Mouse (Mus musculus) lung, adult 18-20 months (tissue): ENCODE results near the gene 1700014D04Rik.
"Not testable (repeated sequence)": the region's sequence is repeated elsewhere in the genome, so short reads cannot be mapped to it uniquely, and the experiment has no call there.

ENCODE experiments used
- DNase-seq, 2 experiments: peaks; one replicate each; pipeline ENCODE4 v3.0.0; 2022; ENCODE audit warnings: mixed read lengths in 2 of 2

Gene 1700014D04Rik

DNA sequence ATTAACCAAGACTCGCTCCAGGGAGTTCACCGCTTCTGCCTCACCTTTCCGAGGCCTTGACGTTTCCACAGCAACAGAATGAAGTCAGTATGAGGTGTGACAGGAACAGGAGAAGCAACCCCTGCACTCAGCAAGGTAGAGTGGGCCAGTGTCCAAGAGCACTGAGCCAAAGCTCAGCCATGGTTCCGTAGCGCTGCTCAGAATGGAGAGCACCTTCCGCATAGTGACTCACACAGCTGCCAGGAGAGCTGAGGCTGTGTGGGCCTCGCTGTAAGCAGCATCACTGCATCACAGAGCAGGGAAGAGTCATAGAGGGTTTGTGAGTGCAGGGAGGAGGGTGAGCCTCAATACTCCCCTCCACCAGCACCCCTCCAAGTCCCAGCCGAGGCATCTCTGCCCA lies at the start of gene 1700014D04Rik:
Gene 1700014D04Rik, minus strand, starts transcription at position 42 of the 400 bp plus-strand sequence.
- DNase-seq: no peak

DNA sequence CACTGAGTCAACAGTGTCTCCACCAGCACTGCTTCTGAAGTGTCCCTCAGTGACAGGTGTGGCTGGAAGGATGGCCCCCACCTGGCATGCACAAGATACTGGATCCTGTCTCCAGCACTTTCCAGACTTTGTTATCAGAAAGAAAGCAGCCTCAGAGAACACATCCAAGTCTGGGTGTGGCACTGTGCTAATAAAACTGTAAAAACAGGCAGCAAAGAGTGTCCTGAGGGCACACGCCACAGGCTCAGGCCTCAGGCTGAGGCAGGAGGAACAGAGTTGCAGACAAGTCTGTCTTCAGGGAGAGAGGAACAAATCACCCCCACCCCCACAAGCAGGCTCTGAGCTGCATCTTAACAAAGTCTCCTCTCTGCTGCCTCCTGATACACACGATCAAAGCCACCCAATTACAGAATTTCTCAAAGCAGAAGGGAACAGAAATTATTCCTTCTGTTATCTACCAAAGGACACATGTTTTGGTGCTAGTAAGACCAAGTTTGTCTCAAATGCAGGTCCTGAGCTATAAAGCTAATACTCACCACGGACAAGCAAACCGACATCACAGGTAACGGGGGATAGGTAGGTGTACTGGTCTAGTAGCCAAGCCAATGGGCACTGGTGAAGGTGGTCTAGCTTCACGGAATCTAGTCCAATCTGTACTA lies 49.4 kb upstream of the 1700014D04Rik start:
- no peak for DNase-seq

DNA sequence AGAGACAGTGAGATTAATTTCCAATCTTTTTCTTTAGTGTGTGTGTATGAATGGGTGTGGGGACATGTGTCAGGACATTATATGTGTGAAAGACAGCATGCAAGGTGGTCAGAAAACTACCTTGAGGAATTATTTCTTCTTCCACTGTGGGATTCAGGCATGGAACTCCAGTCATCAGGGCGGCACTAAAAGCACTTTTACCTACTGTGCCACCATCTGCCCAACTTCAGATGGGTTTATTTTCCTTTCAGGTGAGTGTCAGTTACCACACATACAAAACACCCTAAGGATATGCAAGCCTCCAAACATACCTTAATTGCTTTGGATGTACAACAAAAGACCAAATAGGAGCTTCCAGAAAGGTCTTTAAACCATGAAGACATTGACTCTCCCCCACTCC lies 48.2 kb upstream of the 1700014D04Rik start:
- no peak for DNase-seq

DNA sequence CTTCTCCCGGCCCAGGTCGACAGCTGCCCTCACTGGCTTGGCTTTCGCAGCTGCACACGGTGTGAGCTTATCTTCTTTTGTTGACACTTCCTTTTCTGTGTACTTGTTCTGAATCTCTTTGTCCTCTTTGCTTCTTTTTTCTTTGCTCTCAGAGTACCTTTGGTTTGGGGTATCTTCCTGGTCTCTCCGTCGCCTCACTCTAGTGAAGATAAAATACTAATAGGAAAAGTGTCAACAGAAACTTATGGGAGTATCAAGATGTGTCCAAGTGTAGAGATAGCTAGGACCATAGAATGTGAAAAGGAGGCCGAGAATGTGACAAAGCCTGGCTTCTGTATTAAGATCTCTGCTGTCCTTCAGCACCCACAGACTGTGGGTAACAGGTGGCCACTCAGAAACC lies 35.6 kb upstream of the 1700014D04Rik start, which contains the start of gene Gm49354:
Gene Gm49354, minus strand, starts transcription at position 101 of the 400 bp plus-strand sequence.
- DNase-seq: no peak

DNA sequence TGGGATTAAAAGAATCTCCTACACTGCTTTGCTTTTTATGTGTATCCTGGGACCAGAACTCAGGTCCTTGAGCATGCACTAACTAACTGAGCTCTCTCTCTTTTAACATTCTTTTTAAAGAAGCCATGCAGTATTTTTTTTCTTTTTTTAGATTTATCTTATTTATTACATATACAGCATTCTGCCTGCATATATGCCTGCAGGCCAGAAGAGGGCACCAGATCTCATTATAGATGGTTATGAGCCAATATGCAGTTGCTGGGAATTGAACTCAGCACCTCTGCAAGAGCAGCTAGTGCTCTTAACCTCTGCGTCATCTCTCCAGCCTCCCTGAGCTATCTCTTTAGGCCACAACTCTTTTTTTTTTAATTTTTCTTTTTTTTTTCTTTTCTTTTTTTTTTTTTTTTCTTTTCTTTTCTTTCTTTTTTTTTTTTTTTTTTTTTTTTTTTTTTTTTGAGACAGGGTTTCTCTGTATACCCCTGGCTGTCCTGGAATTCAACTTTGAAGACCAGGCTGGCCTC lies 33.3 kb upstream of the 1700014D04Rik start:
- not testable (repeated sequence) for DNase-seq

DNA sequence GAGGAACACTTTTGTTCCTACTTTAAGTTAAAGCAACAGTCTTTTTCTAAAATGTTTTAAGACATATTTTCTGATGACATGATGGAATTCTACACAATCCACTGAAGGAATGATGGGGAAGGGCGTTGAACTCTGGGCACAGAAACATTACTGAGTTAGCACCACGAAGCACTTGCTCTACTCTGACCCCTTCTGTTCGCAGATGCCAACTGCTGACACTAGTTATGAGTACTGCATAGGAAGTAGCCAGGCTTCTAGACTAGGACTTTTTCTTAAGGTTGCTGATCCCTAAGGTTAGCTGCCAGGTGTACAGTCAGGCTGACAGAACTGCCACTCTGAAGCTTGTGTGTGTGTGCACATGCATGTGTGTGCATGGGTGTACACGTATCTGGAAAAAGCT lies 32.7 kb upstream of the 1700014D04Rik start:
- no peak for DNase-seq

DNA sequence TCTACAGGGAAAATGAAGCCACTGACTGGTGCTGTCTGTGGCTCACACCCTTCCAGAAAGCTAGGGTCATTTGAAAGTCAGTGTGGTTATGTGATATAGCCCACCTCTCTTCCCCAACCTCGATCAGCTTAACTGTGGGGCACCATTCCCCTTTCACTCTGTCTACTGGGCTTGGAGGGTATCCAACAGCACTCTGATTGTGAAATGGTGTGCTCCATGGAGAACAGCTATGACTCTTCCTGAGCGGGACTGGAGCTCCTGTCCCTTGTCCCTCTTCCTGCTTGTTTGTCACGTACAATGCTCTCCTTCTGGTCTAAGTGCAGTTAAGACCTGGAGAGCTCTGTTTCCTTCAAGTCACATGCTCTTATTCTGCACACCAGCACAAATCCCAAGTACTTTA lies 28.6 kb upstream of the 1700014D04Rik start:
- DNase-seq: peak; percentile 19 to 52

DNA sequence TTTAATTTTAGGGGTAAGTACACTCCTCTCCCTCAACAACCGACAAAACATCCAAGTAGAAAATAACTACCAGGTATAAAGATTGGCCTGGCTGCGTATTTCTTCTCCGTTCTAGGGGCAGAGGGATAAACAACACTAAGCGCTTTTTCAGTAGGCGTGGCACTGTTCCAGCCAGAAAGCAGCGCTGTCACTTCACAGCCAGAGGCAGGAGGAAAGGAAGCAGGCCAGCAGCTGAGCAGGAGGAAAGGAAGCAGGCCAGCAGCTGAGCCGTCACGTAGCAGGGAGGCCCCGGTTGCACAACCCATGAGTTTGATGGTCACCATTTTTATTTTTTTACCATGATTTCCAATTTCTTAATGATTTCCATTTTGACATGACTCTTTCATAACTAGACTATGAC lies 24.7 kb upstream of the 1700014D04Rik start:
- DNase-seq: peak; percentile 77 to 82

DNA sequence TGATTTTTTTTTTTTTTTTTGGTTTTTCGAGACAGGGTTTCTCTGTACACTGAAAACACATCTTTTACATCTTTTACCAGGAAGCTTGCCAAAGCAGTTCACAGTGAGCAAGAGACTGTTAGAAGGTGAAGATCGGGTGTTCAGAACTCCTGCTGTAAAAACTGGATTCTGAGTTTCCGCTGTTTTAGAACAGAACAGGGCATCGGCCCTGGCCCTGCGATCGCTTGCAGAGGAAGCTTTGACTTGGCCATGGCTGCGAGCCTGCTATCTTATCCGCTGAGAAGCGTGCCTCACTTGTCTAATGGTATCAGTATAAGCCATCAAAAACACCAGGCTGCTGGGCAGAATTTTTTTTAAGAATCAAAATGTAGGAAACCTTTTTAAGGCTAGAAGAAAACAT lies 24.3 kb upstream of the 1700014D04Rik start:
- DNase-seq: peak in 1 of 2 experiments; percentile 10

DNA sequence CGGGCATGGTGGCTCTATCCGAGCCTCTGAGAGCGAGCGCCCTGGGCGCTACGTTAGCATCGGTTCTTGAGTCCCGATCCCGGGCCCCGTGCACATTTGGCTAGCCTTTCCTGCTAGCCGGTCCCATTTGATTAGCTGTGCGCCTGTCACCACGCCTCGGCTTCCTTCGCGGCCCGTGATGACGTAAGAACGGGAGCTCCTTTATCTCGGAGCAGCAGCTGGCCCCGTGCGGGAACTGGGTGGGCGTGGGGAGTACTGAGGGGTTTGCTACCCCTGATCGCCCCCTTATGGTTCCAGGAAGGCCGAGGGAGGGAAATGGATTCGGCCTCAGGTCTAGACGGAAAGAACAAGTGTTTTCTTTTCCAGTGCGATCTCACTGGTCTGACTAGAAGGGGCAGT lies 23.6 kb upstream of the 1700014D04Rik start:
- DNase-seq: peak; percentile 85 to 89

DNA sequence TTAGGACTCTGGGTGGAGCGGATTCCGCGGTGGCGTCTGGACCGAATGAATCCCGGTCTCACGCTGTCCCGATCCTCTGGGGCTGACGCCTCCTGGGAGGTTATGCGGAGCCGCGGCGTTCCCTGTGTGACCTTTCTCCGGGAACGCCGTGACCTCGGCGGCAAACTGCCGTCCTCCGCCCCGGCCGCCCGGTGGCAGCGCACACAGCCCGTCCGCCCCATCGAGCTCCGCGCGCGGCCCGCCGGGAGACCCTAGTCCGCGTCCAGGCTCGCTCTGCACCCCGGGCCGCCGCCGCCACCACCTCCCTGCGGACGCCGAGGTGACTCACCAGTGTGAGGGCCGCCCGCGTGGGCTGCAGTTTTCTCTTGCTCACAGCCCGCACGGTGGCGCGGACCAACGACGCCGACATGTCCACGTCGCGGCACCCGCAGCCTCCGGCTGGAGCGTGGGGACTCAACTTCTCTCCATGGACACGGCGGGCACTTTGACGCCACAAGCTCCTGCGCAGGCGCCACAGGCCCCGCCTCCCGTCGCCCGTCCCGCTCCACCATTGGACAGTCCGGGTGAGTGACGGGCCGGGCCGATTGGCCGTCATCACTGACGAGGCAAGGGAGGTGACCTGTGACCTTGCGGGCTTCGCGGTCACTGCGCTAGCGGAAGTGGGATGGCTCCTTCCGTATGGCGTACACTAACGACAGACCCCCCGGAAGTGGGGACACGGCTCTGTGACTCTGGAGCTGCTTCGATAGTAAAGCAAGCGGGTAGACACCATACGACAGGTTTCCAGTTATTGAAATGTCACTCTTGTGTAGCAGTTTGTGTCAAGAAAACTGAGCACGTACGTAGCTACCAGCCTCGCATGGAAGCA lies 23.0 kb upstream of the 1700014D04Rik start, which contains the start of gene Isca1:
Gene Isca1, minus strand, starts transcription at position 515 of the 868 bp plus-strand sequence.
- peak; percentile 99 for DNase-seq

DNA sequence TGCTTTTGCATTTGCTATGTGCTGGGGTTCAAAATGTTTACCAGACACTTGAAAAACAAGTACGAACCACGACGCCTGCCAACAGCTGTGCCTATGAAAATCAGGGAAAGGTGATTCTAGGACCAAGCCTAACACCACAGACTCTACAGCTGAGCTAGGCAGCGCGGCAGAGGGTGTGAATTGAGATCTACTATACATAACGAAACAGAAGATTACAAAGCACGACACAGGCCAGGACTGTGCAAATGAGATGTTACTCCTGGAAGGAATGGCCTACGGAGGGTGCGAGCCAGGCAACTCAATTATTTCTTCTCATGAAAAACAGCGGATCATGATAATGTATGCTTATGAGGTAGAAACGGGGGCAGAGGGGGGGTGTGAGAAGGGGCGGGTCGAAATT lies 22.0 kb upstream of the 1700014D04Rik start:
- DNase-seq: peak; percentile 29 to 32

DNA sequence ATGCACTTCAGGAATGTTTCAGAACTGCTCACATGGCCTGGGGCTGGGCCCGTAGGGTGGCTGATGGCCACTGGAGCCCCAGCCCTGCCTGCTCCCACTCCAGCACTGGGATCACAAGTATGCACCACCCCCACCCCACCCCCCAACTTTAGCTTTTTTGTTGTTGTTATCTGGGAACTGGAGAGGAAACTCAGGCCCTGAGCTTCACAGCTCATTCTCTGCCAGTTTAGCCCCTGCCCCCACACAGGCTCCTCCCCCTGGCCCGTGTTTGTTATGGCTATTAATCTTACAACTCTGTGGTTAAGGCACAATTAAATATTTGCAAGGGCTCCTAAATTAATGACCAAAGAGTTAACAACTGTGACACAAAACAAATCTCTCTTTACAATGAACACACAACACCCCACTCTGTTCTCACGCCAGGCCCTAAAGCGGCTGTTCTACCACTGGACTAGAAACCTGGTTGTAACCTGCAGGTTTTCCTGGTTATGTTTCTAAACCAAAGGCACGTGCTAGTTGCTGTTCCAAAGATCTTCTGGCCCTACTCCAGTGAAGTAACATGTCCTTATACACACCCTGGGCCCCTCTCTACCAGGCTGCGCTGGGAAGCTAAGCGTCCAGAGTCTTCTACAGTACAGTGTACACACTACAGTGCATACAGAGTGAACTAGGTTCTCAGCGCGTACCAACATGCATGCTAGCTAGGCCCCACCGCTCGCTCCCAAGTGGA lies 20.4 kb upstream of the 1700014D04Rik start:
- DNase-seq: peak; percentile 14 to 27

DNA sequence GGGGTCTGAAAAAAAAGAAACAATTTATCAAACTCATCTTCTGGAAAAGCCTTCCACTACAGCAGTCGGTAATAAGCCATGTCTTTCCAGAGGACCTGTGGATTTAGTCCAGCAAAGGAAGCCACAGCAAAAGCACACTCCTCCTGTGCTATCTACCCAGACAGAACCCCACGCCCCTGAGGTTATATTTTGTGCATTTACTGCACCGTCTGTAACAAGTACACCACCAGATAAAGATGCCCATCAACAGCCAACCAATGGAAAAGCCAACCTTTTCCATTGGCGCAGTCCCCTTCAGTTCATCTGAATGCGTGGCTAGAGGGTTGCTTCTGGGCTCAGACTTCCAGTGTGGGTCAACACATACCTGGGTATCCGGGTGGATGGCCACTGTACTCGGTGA lies 16.2 kb upstream of the 1700014D04Rik start:
- DNase-seq: no peak

DNA sequence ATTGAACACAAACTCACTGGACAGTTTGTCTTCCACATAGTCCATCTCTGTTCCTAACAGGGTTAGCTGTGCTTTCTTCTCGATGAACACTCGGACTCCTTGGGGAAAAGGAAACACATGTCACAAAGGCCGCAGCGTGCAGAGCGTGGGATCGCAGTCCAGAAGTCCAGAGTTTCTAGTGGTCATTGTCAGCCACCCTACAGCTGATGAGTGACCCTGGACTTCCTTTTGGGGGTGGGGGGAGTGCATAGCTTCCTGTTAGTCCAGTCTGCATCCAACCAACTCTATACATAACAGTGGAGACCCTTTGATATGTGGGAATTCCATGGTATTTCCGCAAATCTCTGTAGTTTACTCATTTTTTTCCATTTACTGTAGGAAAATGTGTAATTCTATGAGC lies 10.4 kb upstream of the 1700014D04Rik start:
- no peak for DNase-seq

DNA sequence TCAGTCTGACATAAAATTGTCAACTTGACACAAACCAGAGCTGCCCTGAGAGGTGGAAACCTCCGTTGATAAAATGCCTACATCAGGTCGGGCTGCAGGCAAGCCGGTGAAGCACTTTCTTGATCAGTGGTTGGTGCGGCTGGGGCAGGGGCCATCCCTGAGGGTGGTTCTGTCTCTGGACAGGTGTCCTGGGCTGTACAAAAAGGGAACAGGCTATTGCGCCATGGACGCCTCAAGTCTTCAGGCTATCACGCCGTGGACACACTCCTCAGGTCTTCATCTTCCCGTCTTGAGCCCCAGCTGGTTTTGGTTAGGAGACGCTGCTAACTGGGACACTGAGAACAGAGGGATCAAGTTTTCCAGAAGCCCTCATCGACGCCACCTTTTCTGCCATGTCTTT lies 3.8 kb upstream of the 1700014D04Rik start:
- DNase-seq: no peak

DNA sequence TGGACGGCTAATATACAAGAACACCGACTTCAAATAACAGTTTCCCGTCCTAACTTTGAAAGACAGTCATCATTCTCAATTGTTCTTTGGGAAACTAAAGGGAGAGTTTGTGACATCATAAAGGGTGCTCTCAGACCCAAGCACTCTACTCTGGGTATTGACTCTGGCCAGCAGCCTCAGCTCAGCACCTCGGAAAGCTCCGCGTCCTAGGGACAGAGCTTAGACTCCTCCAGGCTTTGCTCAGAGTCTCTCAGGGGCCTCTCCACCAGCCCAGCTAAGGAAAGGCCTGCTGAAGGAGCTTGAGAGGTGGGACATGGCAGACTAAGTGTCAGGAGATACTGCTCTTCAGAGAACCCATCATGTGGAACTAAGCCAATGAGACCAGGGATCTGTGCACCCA lies 388 bp downstream of the 1700014D04Rik start:
- no peak for DNase-seq

DNA sequence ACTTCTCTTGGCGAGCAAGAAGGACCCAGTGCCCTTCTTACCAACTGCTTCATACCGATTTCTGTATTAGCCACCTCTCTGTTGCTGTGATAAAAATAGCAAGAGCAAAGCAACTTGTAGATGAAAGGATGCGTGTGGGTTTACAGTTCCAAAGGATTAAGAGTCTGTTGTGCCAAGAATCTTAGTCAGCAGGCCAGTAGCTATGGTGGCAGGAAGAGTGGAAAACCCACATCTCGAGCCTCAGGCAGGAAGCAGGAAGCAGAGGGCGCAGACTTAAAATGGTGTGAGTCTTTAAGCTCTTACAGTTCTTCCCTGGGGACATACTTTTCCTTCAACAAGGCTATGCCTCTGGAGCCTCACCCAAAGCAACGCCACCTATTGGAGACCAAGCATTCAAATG lies 1.1 kb downstream of the 1700014D04Rik start:
- DNase-seq: no peak

DNA sequence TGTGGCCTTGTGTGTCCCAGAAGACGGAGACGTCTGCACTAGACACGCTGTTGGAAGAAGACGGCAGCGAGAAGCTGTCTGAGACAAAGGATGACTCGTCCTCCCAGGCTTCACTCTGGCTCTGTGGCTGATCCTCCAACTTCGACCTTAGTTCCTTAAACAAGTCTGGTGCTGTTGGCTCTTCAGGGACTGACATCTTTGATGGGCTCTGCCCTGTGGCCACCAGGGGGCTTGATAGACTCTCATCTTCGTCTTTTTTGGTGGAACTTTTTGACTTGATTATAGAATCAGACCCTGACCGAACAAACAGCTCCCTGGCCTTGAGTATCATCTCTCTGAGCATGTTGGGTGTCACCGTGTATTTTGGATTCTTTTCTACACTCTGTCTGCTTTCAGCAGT lies 4.9 kb downstream of the 1700014D04Rik start:
- DNase-seq: no peak

DNA sequence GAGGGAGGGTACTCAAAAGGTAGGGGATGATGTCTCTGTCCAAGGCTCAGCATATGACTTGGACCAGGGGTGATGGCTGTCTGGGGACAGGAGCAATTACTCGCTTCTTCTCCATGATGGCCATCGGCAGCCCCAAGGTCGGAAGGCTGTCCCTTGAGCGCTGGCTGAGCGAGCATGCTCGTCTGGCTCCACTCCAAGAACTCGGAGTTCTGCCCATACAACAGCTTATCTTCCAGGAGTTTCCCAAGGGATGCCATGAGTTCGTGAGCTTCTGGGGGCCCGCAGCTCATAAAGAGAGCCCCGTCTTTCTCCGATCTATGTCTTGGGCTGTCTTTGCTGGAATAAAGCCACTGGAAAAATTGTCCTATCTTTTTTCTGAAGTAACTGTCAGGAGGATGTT lies 5.5 kb downstream of the 1700014D04Rik start:
- DNase-seq: no peak

DNA sequence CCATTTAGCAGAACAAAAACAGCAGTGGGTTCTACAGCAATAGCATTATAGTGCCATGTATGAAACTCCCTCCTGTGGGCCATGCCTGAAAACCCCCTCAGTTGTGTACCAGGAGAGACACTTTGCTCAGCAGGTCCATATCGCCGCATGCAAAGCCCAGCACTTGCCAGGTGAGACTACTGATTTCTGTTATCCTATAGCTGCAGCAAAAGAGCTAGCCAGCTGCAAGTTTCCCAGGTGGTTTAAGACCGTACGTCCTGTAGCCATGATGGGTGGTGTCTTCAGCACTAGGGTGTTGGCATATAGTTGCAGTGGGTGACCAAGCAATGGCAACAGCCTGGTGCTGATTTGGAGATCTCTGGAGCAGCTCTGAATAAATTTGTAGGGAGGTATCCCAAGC lies 7.2 kb downstream of the 1700014D04Rik start:
- DNase-seq: no peak

DNA sequence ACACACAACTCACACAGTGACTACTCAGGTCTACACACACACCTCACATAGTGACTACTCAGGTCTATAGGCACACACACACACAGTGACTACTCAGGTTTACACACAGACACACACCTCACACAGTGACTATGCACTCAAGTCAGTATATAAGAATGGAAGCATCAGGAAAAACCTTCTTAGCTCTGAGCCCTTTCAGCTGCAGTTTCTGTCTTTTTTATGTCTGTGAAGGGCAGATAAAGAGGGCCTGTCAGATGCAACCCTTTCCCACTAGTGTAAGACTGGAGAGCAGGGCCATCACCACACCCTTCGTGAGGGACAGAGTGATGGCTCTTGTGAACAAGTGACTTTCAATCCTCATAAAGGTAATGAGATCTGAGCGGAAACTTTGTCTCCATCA lies 8.1 kb downstream of the 1700014D04Rik start:
- no peak for DNase-seq

DNA sequence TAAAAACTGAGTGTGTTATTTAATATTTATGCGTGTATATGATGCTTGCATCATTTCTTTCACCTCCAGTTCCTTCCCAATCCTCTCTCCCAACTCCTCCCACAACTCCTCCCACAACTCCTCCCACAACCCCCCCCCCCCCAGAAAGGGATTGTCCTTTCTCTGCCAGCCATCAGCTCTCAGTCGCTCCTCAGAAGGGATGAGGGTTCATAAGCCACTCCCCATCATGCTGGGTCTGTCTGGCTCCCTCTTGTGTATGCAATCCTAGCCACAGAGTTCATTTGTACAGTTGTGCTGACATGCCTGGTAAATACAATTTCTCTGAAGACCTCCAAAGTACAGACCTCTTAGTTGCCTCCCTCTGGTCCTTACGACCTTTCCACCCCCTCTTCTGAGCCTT lies 11.4 kb downstream of the 1700014D04Rik start:
- no peak for DNase-seq
